Mouse (Mus musculus): Measurements from ENCODE around the gene Ninj2.

GRCm38 (mm10) chr6:120127321-120127720 lies 34.2 kb downstream of the Ninj2 start:
- TF ChIP-seq CTCF (conservative IDR thresholded peaks at IDR 0.05; ENCODE audit: low read length): no peak
- no peak for TF ChIP-seq POU5F1 (IDR thresholded peaks at IDR 0.05; ENCODE audit: borderline replicate concordance, low read length)

Data from E14TG2a.4 (cell line).